Mouse (Mus musculus) stomach, postnatal 0 days (tissue): Measurements from ENCODE around the gene Ide.

ENCODE experiments used
- CTCF ChIP-seq: IDR thresholded peaks from 2 replicates; pipeline ENCODE4 v1.5.1; 2016; ENCODE audit warnings: antibody characterized with exemption, low read depth, mild to moderate bottlenecking, moderate library complexity
- EP300 ChIP-seq: optimal IDR thresholded peaks from 2 replicates; pipeline ENCODE3; 2016; ENCODE audit warnings: antibody characterized with exemption

GRCm38 (mm10) chr19:37362545-37362944, 24.9 kb upstream of the Ide start:
- TF ChIP-seq CTCF = no peak
- no peak for TF ChIP-seq EP300
